Mouse (Mus musculus) cortical plate, adult 2 months (tissue): ENCODE results near the gene Prkacb.

ENCODE experiments used
- CTCF ChIP-seq: fragments of 200-500 bp; IDR thresholded peaks from 2 replicates; pipeline ENCODE4 v1.5.1; 2011; ENCODE audit warnings: mild to moderate bottlenecking, control low read depth, low read length; ENCODE audit not compliant: insufficient read depth; ENCODE audit errors: extremely low read depth
- POLR2A ChIP-seq: fragments of 200-500 bp; IDR thresholded peaks from 2 replicates; pipeline ENCODE4 v1.6.1; 2011; ENCODE audit warnings: mild to moderate bottlenecking, low read length, control low read depth; ENCODE audit not compliant: insufficient read depth; ENCODE audit errors: extremely low read depth

DNA sequence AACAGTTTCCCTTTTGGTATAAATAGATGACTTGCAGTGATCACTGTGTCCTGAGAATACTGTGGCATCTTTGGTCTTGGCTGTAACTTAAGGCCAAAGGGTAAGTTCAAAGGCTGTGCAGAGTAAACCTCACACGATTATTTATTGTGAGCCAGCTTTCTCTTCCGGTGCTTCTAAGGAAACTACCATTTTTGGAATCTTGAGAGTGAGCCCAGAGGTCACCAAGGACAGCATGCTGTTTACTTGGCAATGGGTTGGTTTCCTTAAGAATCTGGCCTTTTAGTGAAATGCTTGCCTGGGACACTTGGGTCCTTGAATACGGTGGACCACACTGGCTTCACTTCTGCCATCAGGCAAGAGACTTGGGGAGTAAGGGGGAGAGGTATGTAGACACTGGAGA lies 30.0 kb upstream of the Prkacb start:
- TF ChIP-seq CTCF (no peak), POLR2A (no peak)
